Mouse (Mus musculus) brain, adult 2 months (tissue): Measurements from ENCODE around the gene Clcn7.
A peak's percentile ranks its signal among the peaks of the same experiment; 100 is the strongest.

Experiments
- DNase-seq: peaks from one replicate; pipeline ENCODE4 v3.0.0; 2011; ENCODE audit warnings: low read depth, low spot score

Clcn7 gene

DNA sequence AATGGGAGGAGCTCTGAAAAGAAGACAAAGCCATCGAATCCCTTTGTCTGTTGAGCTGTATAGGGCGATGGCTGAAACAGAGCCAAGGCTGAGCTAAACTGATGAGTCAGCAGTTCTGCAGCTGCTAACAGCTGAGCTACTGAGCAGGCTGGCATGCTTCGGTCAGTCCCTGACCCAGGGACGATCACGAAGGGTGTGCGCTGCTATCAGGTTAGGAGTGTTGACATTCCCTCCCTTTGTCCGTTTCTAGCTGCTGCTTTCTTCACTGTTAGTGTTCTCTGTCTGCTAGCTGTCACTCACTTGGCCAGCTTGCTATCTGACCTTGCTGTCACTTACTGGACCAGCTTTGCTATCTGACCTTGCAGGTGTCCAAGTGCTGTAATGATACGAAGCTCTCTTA lies 6.1 kb upstream of the Clcn7 start:
- DNase-seq, result peak; percentile 79

GRCm38 (mm10) chr17:25127681-25128080 lies 5.5 kb upstream of the Clcn7 start:
- no peak for DNase-seq

GRCm38 (mm10) chr17:25130060-25130459 lies 3.1 kb upstream of the Clcn7 start:
- no peak for DNase-seq

DNA sequence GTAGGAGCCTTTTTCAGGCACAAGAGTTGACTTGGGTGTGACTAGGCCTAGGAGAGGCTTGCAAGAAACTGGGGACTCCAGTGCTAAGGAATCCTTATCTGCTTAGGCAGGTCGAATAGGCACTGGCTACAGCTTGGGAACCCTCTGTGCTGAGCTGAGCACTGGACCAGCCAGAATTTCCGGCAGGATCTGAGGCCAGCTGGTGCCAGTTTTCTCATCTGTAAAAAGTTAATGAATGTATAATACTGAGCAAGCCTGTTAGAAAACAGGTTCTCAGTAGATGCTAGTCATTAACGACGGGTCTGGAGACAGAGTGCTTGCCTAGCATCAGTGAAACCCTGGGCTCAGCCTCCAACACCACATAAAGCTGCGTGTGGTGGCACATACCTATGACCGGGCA lies 2.4 kb downstream of the Clcn7 start:
- DNase-seq, result no peak

- DNase-seq, result no peak
Observed at GRCm38 (mm10) chr17:25138803-25139202, 5.6 kb downstream of the Clcn7 start.

GRCm38 (mm10) chr17:25139960-25140359 lies 6.8 kb downstream of the Clcn7 start:
- peak; percentile 12 for DNase-seq

GRCm38 (mm10) chr17:25162161-25162560 lies 29.0 kb downstream of the Clcn7 start, which contains the start of gene Ccdc154:
TSS of gene Ccdc154 (plus strand) at chr17:25162461.
- no peak for DNase-seq

GRCm38 (mm10) chr17:25163387-25163786 lies 30.2 kb downstream of the Clcn7 start:
- DNase-seq, result no peak

DNA sequence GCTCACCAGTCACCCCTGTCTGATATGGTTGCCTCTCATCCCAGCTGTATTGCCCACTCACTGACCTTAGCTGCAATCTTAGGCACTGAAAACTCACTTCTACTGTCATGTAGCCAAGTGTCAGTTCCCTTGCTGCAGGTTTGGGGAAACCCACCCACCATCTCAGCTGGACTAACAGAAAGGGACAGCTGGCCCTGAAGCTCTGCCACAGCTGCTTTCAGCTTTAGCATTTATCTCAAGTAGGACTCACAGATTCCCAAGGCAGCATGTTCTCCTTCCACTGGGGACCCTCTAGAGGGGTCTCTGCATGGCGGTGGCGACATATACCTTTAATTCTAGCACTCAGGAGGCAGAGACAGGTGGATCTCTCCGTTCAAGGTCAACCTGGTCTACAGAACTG lies 31.6 kb downstream of the Clcn7 start:
- DNase-seq, result no peak

DNA sequence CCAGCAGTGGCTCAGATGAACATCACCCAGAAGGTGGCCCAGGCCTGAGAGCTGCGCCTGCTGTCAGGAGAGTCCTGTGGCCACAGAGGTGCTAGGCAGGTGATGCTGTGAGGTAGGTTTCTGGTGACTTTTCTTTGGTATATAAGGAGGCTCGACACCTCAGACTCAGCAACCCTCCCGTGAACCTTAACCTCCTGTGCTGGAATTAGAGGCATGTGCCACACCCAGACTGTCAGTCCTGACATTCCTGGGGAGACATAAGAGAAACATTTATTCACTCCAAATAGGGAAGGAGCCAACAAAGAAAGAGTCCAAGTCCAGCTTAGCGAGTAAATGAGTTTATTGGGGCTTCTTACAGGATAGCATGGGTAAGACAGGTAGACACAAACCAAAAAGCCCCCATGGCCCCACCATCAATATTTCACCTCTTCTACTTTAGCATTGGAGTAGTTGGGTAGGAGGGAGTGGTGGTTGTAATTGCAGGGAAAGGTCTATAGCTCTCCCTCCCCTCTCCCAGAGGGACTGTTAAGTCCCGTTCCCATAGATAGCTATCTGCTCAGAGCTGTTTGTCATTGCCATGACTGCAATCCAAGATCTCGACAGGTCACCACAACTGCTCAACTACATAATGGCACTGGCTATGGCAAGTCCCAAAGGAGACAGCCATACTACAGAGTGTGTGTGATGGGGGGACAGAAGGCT lies 32.9 kb downstream of the Clcn7 start:
- DNase-seq, result no peak

GRCm38 (mm10) chr17:25169706-25170105 lies 36.5 kb downstream of the Clcn7 start:
- no peak for DNase-seq

GRCm38 (mm10) chr17:25172558-25172957 lies 39.4 kb downstream of the Clcn7 start:
- DNase-seq, result no peak

GRCm38 (mm10) chr17:25175411-25175810 lies 42.2 kb downstream of the Clcn7 start, which contains the start of gene Gm38655:
TSS of gene Gm38655 (minus strand) at chr17:25175471.
- DNase-seq, result no peak

- peak; percentile 28 for DNase-seq
Observed at GRCm38 (mm10) chr17:25183232-25183631, 50.0 kb downstream of the Clcn7 start.

DNA sequence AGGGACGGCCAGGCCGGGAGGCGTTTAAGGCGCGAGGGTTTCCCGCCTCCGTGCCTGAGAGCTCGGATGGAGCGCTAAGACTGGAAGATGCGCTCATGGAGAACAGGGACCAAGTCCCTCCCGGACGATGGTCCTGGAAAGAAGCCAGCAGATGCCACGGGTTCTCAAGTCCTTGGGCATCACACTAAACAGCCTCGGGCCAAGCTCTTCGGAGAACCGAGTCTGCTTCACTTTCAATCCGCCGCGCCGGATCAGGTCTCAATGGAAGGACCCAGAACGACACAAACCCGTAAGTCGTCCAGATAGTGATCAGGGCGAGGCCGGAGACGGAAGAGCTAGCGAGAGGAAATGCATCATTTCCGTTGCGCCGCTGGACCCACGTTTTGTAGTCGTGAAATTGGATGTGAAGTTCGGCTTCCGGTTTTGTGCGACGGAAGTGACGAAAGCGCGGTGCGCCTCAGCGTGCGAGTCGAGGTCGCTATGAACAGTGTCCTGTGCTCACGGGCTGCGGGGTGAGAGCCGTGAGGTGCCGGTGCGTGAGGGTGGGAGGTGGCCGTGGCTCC lies 51.0 kb downstream of the Clcn7 start, which contains the start of gene BC003965:
TSS of gene BC003965 (plus strand) at position 426 of the 563 bp plus-strand sequence.
- peak; percentile 100 for DNase-seq

- peak; percentile 35 for DNase-seq
Observed at GRCm38 (mm10) chr17:25184961-25185360, 51.8 kb downstream of the Clcn7 start.

- no peak for DNase-seq
Observed at GRCm38 (mm10) chr17:25187784-25188149, 54.6 kb downstream of the Clcn7 start.

- DNase-seq, result peak; percentile 55
Observed at GRCm38 (mm10) chr17:25188150-25189031, 55.2 kb downstream of the Clcn7 start, which contains the start of gene Unkl. TSS of gene Unkl (plus strand) at chr17:25188397.

DNA sequence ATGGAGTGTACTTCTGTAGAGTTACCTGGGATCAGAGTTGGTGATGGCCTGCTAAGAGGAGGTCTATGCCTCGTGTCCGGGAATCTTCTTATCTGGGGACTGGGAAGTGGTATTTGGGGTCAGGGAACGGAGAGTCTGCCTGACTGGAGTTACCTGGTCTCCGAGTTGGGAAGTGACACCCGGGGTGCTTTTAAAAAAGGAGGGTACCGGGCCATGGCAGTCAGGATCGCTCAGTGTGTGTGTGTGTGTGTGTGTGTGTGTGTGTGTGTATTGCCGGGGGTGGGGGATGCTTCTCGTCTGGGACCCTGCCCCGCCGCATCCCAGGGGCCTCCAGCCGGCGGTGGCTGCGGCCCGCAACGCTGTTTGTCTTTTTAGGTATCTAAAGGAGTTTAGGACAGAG lies 55.9 kb downstream of the Clcn7 start:
- no peak for DNase-seq

- no peak for DNase-seq
Observed at GRCm38 (mm10) chr17:25202401-25202800, 69.2 kb downstream of the Clcn7 start.

GRCm38 (mm10) chr17:25210006-25210405 lies 76.8 kb downstream of the Clcn7 start:
- DNase-seq, result no peak
